Mouse (Mus musculus) brain, adult 2 months (tissue): ENCODE results near the gene Rmdn2.

Experiments used
- DNase-seq: peaks from one replicate; pipeline ENCODE4 v3.0.0; 2011; ENCODE audit warnings: low read depth, low spot score

The Rmdn2 gene

GRCm38 (mm10) chr17:79611545-79611944 is at the start of gene Rmdn2:
Gene Rmdn2 (plus strand): TSS chr17:79611863.
- DNase-seq, result no peak

GRCm38 (mm10) chr17:79563067-79563620 is 48.5 kb upstream of the Rmdn2 start:
- DNase-seq, result peak; percentile 39

GRCm38 (mm10) chr17:79563721-79564120 is 47.9 kb upstream of the Rmdn2 start:
- DNase-seq, result no peak

- DNase-seq, result no peak
Observed at GRCm38 (mm10) chr17:79565241-79565961, 46.3 kb upstream of the Rmdn2 start.

- peak; percentile 49 for DNase-seq
Observed at GRCm38 (mm10) chr17:79568401-79568800, 43.3 kb upstream of the Rmdn2 start.

- DNase-seq, result peak; percentile 23
Observed at GRCm38 (mm10) chr17:79578328-79578727, 33.3 kb upstream of the Rmdn2 start.

- peak; percentile 85 for DNase-seq
Observed at GRCm38 (mm10) chr17:79580264-79580920, 31.3 kb upstream of the Rmdn2 start.

- no peak for DNase-seq
Observed at GRCm38 (mm10) chr17:79583466-79583865, 28.2 kb upstream of the Rmdn2 start.

GRCm38 (mm10) chr17:79584246-79584800 is 27.3 kb upstream of the Rmdn2 start:
- no peak for DNase-seq

GRCm38 (mm10) chr17:79589913-79590312 is 21.8 kb upstream of the Rmdn2 start:
- no peak for DNase-seq

- no peak for DNase-seq
Observed at GRCm38 (mm10) chr17:79595996-79596395, 15.7 kb upstream of the Rmdn2 start.

- DNase-seq, result no peak
Observed at GRCm38 (mm10) chr17:79598151-79598550, 13.5 kb upstream of the Rmdn2 start.

GRCm38 (mm10) chr17:79598596-79599577 is 12.8 kb upstream of the Rmdn2 start:
- DNase-seq, result peak; percentile 12

- no peak for DNase-seq
Observed at GRCm38 (mm10) chr17:79600108-79600507, 11.6 kb upstream of the Rmdn2 start.

GRCm38 (mm10) chr17:79602381-79602780 is 9.3 kb upstream of the Rmdn2 start:
- no peak for DNase-seq

- DNase-seq, result no peak
Observed at GRCm38 (mm10) chr17:79603427-79603826, 8.2 kb upstream of the Rmdn2 start.

GRCm38 (mm10) chr17:79605794-79606193 is 5.9 kb upstream of the Rmdn2 start:
- DNase-seq, result no peak

GRCm38 (mm10) chr17:79609697-79610096 is 2.0 kb upstream of the Rmdn2 start:
- no peak for DNase-seq

GRCm38 (mm10) chr17:79610163-79610755 is 1.4 kb upstream of the Rmdn2 start:
- no peak for DNase-seq

- DNase-seq, result peak; percentile 85
Observed at GRCm38 (mm10) chr17:79614691-79615588, 3.3 kb downstream of the Rmdn2 start.
